In genomic region chr7:44986192-44986878, GRCm38 (mm10) we compare ENCODE assay signal across 8 mouse cellular contexts. TPM values are rescaled to one million over a fixed set of nuclear protein-coding genes. Genes with fewer than 3 reads are reported as not detected.
DNase-seq lines count a peak whose midpoint lies in the region; ATAC-seq lines count a peak whose summit lies in the region.

TSS of gene Prmt1 (minus strand) at chr7:44986568.

- peak within 1 kb of the TSS; percentile 78 for H3K4me2 ChIP-seq in heart, embryonic 13.5 days
- H3K4me2 ChIP-seq in liver, embryonic 12.5 days = peak within 1 kb of the TSS; percentile 99
- H3K4me2 ChIP-seq in stomach, embryonic 15.5 days = peak within 1 kb of the TSS; percentile 68

- WGBS in heart, embryonic 13.5 days = under 1% methylated on average over 41 of the region's 42 CpGs
- WGBS in liver, embryonic 12.5 days (ENCODE audit: insufficient replicate concordance) = under 1% methylated on average over 42 of the region's 42 CpGs
- WGBS in stomach, embryonic 15.5 days = under 1% methylated on average over 42 of the region's 42 CpGs

- peak; percentile 92 for ATAC-seq in heart, embryonic 13.5 days (ENCODE audit: extremely low read depth, insufficient number of reproducible peaks, low FRiP score, low TSS enrichment)
- peak; percentile 95 for ATAC-seq in liver, embryonic 12.5 days
- ATAC-seq in stomach, embryonic 15.5 days (ENCODE audit: insufficient read depth, low FRiP score, low read depth) = peak; percentile 96

- peaks cover 5% of the 10 kb centered on the region; the same call in 1 of the 2 replicates for H3K4me1 ChIP-seq in brown adipose tissue, adult 24 weeks (ENCODE audit: control insufficient read depth, insufficient read depth, insufficient read length, low read length)
- H3K4me1 ChIP-seq in heart, embryonic 13.5 days = peaks cover 38% of the 10 kb centered on the region
- peaks cover 51% of the 10 kb centered on the region for H3K4me1 ChIP-seq in liver, embryonic 12.5 days
- peaks cover 33% of the 10 kb centered on the region for H3K4me1 ChIP-seq in stomach, embryonic 15.5 days

- H3K27me3 ChIP-seq in heart, embryonic 13.5 days (replicated peaks) = no peaks in the 10 kb centered on the region
- no peaks in the 10 kb centered on the region for H3K27me3 ChIP-seq in liver, embryonic 12.5 days (replicated peaks)
- H3K27me3 ChIP-seq in stomach, embryonic 15.5 days (replicated peaks) = no peaks in the 10 kb centered on the region

- no peaks in the 10 kb centered on the region for H3K9me3 ChIP-seq in heart, embryonic 13.5 days
- no peaks in the 10 kb centered on the region for H3K9me3 ChIP-seq in liver, embryonic 12.5 days (replicated peaks)
- H3K9me3 ChIP-seq in stomach, embryonic 15.5 days = no peaks in the 10 kb centered on the region

- peaks cover 53% of the 10 kb centered on the region for H3K36me3 ChIP-seq in heart, embryonic 13.5 days
- peaks cover 48% of the 10 kb centered on the region for H3K36me3 ChIP-seq in liver, embryonic 12.5 days
- peaks cover 22% of the 10 kb centered on the region for H3K36me3 ChIP-seq in stomach, embryonic 15.5 days

- peak within 1 kb of the TSS; percentile 99 for H3K9ac ChIP-seq in heart, embryonic 13.5 days
- peak within 1 kb of the TSS; percentile 92 for H3K9ac ChIP-seq in liver, embryonic 12.5 days
- peak within 1 kb of the TSS; percentile 87 for H3K9ac ChIP-seq in stomach, embryonic 15.5 days

- peak within 1 kb of the TSS; percentile 92 for H3K4me3 ChIP-seq in brown adipose tissue, adult 24 weeks (ENCODE audit: insufficient read depth, low read depth, low read length)
- peak within 1 kb of the TSS; percentile 99 for H3K4me3 ChIP-seq in heart, embryonic 13.5 days
- peak within 1 kb of the TSS; percentile 85 for H3K4me3 ChIP-seq in liver, embryonic 12.5 days
- peak within 1 kb of the TSS; percentile 73 for H3K4me3 ChIP-seq in stomach, embryonic 15.5 days (replicated peaks)

- DNase-seq in CD4-positive, CD25-positive, alpha-beta regulatory T cell, adult 2 months (ENCODE audit: low read depth, low spot score) = peak; percentile 98
- peak; percentile 100 for DNase-seq in fat pad, adult 2 months (ENCODE audit: extremely low read depth, low read depth, low spot score)
- peak; percentile 97 for DNase-seq in kidney, postnatal 10 days
- peak; percentile 99 for DNase-seq in natural killer cell, adult 2 months (ENCODE audit: low spot score in 2 of 2)

- H3K27ac ChIP-seq in brown adipose tissue, adult 24 weeks (replicated peaks; ENCODE audit: low read depth, low read length) = peak within 1 kb of the TSS; percentile 82
- peak within 1 kb of the TSS; percentile 97 for H3K27ac ChIP-seq in heart, embryonic 13.5 days (replicated peaks)
- peak within 1 kb of the TSS; percentile 91 for H3K27ac ChIP-seq in liver, embryonic 12.5 days
- H3K27ac ChIP-seq in stomach, embryonic 15.5 days = peak within 1 kb of the TSS; percentile 96

RNA-seq across cellular contexts. Expression of gene Prmt1, which starts in this region (rescaled TPM):
- 47.1 and 73.7 TPM in 2 replicates for polyA plus RNA-seq in brown adipose tissue, adult 24 weeks (2012; ENCODE audit: insufficient read depth, insufficient read length, missing spikeins)
- polyA plus RNA-seq in heart, embryonic 13.5 days (2015; fragmentation: Nextera tagmentation; extraction: Ambion mirVana) = 438 and 486 TPM in 2 replicates
- polyA plus RNA-seq in liver, embryonic 12.5 days (2016; fragmentation: Nextera tagmentation; extraction: Ambion mirVana) = 248 and 262 TPM in 2 replicates
- polyA plus RNA-seq in stomach, embryonic 15.5 days (2015; fragmentation: Nextera tagmentation; extraction: Ambion mirVana) = 396 and 430 TPM in 2 replicates

Comparison
In these comparisons a context has a peak if more than half of its experiments do, and no peak if none do; other contexts are left out.
1. Peak in every context shown above with its lines: DNase-seq, ATAC-seq, H3K4me3 ChIP-seq and H3K27ac ChIP-seq.